Mouse (Mus musculus) brain, embryonic 14.5 days (tissue): ENCODE results near the gene 4933402J07Rik.

Source experiments
- CTCF ChIP-seq: fragments of 200-500 bp; IDR thresholded peaks from 2 replicates; pipeline ENCODE4 v1.5.1; 2012; ENCODE audit warnings: inconsistent platforms, mild to moderate bottlenecking, moderate library complexity, borderline replicate concordance; ENCODE audit not compliant: insufficient read depth, insufficient read length; ENCODE audit errors: extremely low read depth
- POLR2A ChIP-seq: fragments of 200-500 bp; IDR thresholded peaks from 2 replicates; pipeline ENCODE4 v1.6.1; 2012; ENCODE audit warnings: mild to moderate bottlenecking, inconsistent platforms, borderline replicate concordance; ENCODE audit not compliant: poor library complexity, insufficient read depth, insufficient read length, severe bottlenecking; ENCODE audit errors: extremely low read depth

DNA sequence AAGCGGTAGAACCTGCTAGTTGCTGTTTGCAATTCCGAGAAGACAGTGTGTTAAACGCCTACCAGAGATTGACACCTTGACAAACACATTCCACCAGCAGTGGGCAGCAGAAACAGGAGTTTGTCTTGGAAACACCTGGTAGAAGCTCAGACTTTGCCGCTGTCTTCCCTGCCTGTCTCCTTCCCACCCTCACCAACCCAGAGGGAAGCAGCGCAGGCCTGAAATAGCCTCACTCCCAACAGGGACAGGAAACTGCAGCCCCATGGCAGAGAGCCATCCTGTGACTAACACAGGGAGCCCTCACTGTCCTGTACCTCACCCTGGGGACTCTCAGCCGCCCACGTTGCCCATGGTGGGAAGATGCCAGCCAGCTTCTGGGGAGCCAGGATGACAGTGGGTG, 55.5 kb downstream of the 4933402J07Rik start:
- peak; percentile 41; the same call in 1 of the 2 replicates for TF ChIP-seq CTCF
- no peak for TF ChIP-seq POLR2A
